Mouse (Mus musculus): ENCODE results near the gene Arid1b.

DNA sequence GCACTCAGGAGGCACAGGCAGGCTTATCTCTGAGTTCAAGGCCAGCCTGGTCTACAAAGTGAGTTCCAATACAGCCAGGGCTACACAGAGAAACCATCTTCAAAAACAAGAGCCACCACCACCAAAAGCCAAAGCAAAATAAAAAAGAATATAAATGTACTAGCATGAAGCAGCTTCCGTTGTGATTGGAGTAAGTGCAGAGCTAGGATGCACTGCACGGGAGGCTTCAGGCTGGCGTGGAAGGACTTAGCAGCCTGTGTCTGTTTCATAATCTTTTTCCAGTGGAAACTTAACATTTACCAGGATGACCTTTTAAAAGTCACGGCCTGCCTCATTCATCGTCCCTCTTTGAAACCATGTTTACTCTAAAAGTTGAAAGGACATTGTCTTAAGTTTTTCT lies 67.5 kb downstream of the Arid1b start:
- TF ChIP-seq ZC3H11A (IDR thresholded peaks at IDR 0.05; ENCODE audit: borderline replicate concordance, low read depth, low read length) (no peak), MAFK (IDR thresholded peaks at IDR 0.05; ENCODE audit: insufficient read depth, low read depth, low read length) (no peak), HCFC1 (IDR thresholded peaks at IDR 0.05; ENCODE audit: borderline replicate concordance, insufficient read depth, low read length) (no peak), CHD2 (IDR thresholded peaks at IDR 0.05; ENCODE audit: low read depth, low read length) (no peak)

Data from ES-E14 (cell line).